Mouse (Mus musculus): ENCODE data around the gene Gm8247.
"Not testable (repeated sequence)": the region's sequence is repeated elsewhere in the genome, so short reads cannot be mapped to it uniquely, and the experiment has no call there.

Gm8247 gene

DNA sequence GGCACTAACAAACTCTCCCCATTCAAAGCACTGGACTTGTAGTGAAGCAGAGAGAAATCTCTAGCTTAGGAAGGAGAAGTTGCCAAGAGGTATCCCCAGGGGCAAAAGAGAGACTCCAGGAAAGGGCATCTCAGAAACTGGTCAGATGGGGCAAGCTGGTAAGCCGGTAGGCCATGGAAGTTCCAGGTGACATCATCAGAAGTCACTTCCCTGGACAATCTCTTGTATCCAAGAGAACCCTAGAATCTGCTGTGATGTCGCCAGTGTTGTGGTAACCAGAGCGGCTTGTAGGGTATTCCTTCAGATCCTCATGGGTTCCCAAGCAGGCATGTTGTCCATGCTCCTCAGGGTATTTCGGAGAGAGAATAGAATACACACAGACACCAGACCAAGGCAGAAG lies at the start of gene Gm8247:
Gene Gm8247, plus strand, starts transcription at position 301 of the 400 bp plus-strand sequence.
- DNase-seq (ENCODE audit: low spot score), result not testable (repeated sequence)

DNA sequence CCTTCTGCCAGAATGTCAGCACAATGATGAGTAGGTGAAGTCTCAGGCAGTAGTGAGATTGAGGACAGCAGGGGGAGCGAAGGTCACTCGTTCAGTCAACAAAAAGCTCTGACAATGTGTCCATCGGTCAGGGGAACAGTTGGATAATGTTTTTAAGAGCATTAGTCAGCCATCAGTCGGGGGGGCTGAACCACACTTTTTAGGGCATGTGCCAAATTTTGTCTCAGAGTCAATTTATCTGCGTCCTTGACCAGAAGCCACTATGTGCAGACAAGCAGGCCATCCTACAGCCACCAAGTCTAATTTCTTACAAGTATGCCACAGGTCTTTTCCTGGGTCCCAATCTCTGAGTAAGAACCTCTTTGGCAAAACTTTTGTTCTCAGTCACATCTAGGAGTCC lies 35.0 kb upstream of the Gm8247 start:
- DNase-seq (ENCODE audit: low spot score), result not testable (repeated sequence)

DNA sequence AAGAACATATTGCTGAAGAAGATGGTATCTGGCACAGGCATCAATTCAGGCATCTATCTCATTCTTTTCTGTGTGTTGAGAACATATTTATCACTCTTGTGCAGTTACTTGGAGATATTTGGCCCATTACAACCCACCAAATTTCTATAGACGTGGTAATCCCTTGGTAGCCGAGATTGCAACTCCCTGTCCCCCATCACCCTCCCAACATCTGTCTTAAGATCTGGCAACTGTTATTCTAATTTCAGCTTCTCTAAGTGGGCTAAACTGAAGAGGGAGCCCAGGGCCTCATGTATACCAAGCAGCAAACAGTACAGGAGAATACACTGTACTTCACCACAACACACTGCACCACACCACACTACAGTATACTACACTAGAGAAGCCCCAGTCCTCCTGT lies 8.8 kb downstream of the Gm8247 start:
- DNase-seq (ENCODE audit: low spot score), result not testable (repeated sequence)

DNA sequence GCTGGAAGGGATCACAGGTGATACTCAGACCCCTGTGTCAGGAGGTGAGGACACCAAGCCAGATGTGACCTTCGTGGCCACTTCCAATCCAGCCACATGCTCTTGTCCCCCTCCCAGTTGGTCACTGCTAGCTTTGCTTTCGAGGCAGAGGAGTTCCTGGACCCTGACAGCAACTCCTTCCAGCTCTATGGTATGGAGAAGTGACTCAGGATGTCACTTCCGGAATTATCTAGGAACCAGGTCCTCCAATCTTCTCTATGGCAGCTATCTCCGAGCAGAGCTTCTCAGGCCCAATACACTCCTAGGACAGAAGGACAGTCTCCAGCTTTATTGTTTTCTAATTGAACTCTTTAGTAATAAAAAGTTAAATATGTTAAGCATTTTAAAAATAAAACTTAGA lies 44.8 kb downstream of the Gm8247 start, which contains the start of gene Gm5624:
Gene Gm5624, minus strand, starts transcription at position 202 of the 400 bp plus-strand sequence.
- not testable (repeated sequence) for DNase-seq (ENCODE audit: low spot score)

All from embryo, embryonic 10 days (tissue).